In genomic region chr11:5999832-6000771, GRCm38 (mm10) we compare ENCODE assay signal across 8 mouse cellular contexts. TPM values are rescaled to one million over a fixed set of nuclear protein-coding genes. Genes with fewer than 3 reads are reported as not detected.
DNase-seq lines count a peak whose midpoint lies in the region; ATAC-seq lines count a peak whose summit lies in the region.

No protein-coding gene starts in this region.

- peak; percentile 82 for ATAC-seq in inflammation-experienced regulatory T-cells, adult 6 months
- ATAC-seq in megakaryocyte-erythroid progenitor cell, adult 5-6 weeks (replicated peaks; ENCODE audit: low FRiP score, low TSS enrichment, poor library complexity, severe bottlenecking) = no peak

- DNase-seq in adrenal gland, postnatal 10 days = peak; percentile 84
- peak; percentile 80 for DNase-seq in embryo, embryonic 11 days
- peak; percentile 75 for DNase-seq in gastrocnemius, postnatal 36 days
- peak; percentile 72 to 94 for DNase-seq in left cerebral cortex, adult 8-10 months (ENCODE audit: low spot score in 2 of 2)
- peak; percentile 84 to 94 for DNase-seq in lung, postnatal 4 days
- DNase-seq in retina, postnatal 1 day = peak; percentile 92

- intact Hi-C loops in gastrocnemius, postnatal 36 days (cut with DNase I) = no loop called here

RNA-seq across cellular contexts. Expression of gene Ykt6, which starts 44.6 kb away (rescaled TPM):
- total RNA-seq in adrenal gland, postnatal 10 days (2021) = 10 to 100 TPM; 71.5 to 79.3 TPM
- total RNA-seq in gastrocnemius, postnatal 36 days (2021) = 10 to 100 TPM; 36.7 to 38.5 TPM
- polyA plus RNA-seq in inflammation-experienced regulatory T-cells, adult 6 months (2017; shearing (Covaris generic)) = 10 to 100 TPM; 26.3 to 31.4 (median 27.1) TPM
- total RNA-seq in left cerebral cortex, adult 8-10 months (2022) = 10 to 100 TPM; 77.3 to 84.9 (median 82.7) TPM
- total RNA-seq in megakaryocyte-erythroid progenitor cell, adult 5-6 weeks (2014; fragmentation: Nextera tagmentation) = 31.2 and 37.7 TPM in 2 replicates
- 42.3 and 43.6 TPM in 2 replicates for total RNA-seq in megakaryocyte-erythroid progenitor cell, adult 5-6 weeks (2017)

RNA-seq across cellular contexts. Expression of gene Gck, which starts 50.2 kb away (rescaled TPM):
- total RNA-seq in adrenal gland, postnatal 10 days (2021) = 1 to 10 TPM; 2.9 to 3.0 TPM
- total RNA-seq in gastrocnemius, postnatal 36 days (2021) = 10 to 100 TPM in 1 of 2 experiments, 1 to 10 TPM in 1; 5.1 to 10.1 TPM
- polyA plus RNA-seq in inflammation-experienced regulatory T-cells, adult 6 months (2017; shearing (Covaris generic)) = not detected
- 1 to 10 TPM in 3 of 4 experiments, under 1 TPM in 1; 0.81 to 2.3 (median 1.2) TPM for total RNA-seq in left cerebral cortex, adult 8-10 months (2022)
- not detected in 2 replicates for total RNA-seq in megakaryocyte-erythroid progenitor cell, adult 5-6 weeks (2014; fragmentation: Nextera tagmentation)
- not detected in 2 replicates for total RNA-seq in megakaryocyte-erythroid progenitor cell, adult 5-6 weeks (2017)
